Mouse (Mus musculus): ENCODE measurements around the gene Cc2d2b. TPM values are rescaled to one million over a fixed set of nuclear protein-coding genes. Genes with fewer than 3 reads are reported as not detected.

Cc2d2b gene
- polyA plus RNA-seq, 1 experiment: 0.18 TPM

DNA sequence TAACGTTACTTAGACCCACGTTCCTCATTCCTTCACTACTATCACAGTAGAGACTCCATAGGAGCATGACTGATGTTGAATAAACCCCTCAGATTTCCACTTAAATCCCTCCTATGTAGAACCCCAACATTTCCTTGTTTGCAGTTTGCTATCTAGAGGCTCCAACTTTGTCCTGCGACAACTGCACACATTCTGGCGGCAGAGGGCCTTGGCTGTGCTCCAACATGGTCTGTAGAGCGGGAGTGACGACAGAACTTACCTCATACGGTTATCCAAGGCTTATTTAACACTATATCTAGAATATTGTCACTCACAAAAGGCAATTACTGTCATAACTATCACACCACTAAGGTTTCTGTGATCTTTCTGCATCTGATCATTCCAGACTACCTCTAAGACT, 78.2 kb downstream of the Cc2d2b start:
- peaks cover 3% of the 10 kb centered on the region for H3K36me3 ChIP-seq (replicated peaks; ENCODE audit: low read length)
- no peak overlapping the region for H3K4me3 ChIP-seq (replicated peaks)
- H3K9me3 ChIP-seq: no peaks in the 10 kb centered on the region
- no peaks in the 10 kb centered on the region for H3K27me3 ChIP-seq (replicated peaks)
- peaks cover 78% of the 10 kb centered on the region for H3K4me1 ChIP-seq
- TF ChIP-seq FLI1 (IDR thresholded peaks at IDR 0.05; ENCODE audit: low read length) (no peak), GATA1 (IDR thresholded peaks at IDR 0.05; ENCODE audit: borderline replicate concordance, low read length) (no peak)

DNA sequence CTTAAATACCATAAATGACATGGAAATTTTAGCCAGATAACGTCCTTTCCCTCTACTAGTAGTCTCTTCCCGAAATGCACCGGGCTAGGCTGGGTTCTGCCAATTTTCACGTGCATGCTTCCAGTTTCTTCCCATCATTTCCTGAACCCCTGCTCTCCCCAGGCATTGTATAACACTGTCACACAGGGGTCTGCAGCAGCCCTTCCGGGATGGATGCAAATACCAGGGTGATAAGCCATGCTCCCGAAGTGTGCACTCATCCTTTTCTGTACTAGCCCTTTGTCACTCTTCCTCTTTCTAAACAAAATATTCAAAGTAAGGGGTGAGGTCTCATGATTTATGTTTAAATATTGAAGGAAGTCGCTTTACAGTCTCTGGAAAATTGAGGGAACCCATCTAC, 81.6 kb downstream of the Cc2d2b start:
- Histone ChIP-seq H3K36me3 (replicated peaks; ENCODE audit: low read length) (peaks cover 17% of the 10 kb centered on the region), H3K4me3 (replicated peaks) (peak overlapping the region; percentile 97), H3K9me3 (no peaks in the 10 kb centered on the region), H3K27me3 (replicated peaks) (no peaks in the 10 kb centered on the region), H3K4me1 (peaks cover 64% of the 10 kb centered on the region)
- TF ChIP-seq FLI1 (IDR thresholded peaks at IDR 0.05; ENCODE audit: low read length): no peak
- no peak for TF ChIP-seq GATA1 (IDR thresholded peaks at IDR 0.05; ENCODE audit: borderline replicate concordance, low read length)

DNA sequence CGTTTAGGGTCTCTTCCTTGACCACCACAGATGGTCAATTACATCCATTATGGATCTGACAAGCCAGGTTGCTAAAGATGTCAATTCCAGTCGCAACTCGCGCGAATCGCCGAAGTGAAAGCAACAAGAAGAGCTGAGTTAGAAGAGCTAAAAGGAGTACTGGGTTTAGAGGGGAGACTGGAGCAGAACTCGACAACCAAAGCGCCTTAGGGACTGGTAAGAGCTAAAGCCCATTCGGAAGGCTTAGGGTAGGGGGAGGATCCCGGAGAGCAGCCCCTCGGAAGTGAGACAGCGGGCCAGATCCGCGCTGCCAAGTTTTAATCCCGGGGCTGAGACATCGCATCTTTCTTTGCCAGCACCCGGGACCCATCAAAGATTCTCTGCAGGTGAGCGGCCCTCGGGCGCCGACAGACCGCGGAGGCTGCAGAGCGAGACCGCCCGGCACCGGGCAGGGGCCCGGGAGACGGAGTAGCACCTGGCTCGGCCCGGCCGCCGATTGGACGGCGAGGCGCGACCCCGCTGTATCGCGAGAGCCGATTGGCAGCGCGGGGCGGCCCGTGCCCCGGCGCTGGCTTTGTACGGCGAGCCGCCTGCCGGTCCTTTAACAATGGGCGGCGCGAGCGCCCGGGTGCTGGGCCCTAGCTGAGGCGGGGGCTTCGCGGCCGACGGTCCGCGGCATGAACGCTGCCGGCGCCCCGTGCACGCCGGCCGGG, 82.3 kb downstream of the Cc2d2b start, which contains the start of gene Ccnj:
Gene Ccnj, plus strand, starts transcription at position 577 of the 713 bp plus-strand sequence.
- Histone ChIP-seq H3K36me3 (replicated peaks; ENCODE audit: low read length) (peaks cover 23% of the 10 kb centered on the region), H3K4me1 (peaks cover 64% of the 10 kb centered on the region), H3K9me3 (no peaks in the 10 kb centered on the region), H3K4me3 (replicated peaks) (peak within 1 kb of the TSS; percentile 97), H3K27me3 (replicated peaks) (no peaks in the 10 kb centered on the region)
- TF ChIP-seq GATA1 (IDR thresholded peaks at IDR 0.05; ENCODE audit: borderline replicate concordance, low read length): no peak
- no peak for TF ChIP-seq FLI1 (IDR thresholded peaks at IDR 0.05; ENCODE audit: low read length)

GRCm38 (mm10) chr19:40831416-40832201, 83.1 kb downstream of the Cc2d2b start:
- Histone ChIP-seq H3K4me3 (replicated peaks) (peak overlapping the region; percentile 97), H3K9me3 (no peaks in the 10 kb centered on the region), H3K4me1 (peaks cover 68% of the 10 kb centered on the region), H3K27me3 (replicated peaks) (no peaks in the 10 kb centered on the region), H3K36me3 (replicated peaks; ENCODE audit: low read length) (peaks cover 30% of the 10 kb centered on the region)
- no peak for TF ChIP-seq GATA1 (IDR thresholded peaks at IDR 0.05; ENCODE audit: borderline replicate concordance, low read length)
- no peak for TF ChIP-seq FLI1 (IDR thresholded peaks at IDR 0.05; ENCODE audit: low read length)

DNA sequence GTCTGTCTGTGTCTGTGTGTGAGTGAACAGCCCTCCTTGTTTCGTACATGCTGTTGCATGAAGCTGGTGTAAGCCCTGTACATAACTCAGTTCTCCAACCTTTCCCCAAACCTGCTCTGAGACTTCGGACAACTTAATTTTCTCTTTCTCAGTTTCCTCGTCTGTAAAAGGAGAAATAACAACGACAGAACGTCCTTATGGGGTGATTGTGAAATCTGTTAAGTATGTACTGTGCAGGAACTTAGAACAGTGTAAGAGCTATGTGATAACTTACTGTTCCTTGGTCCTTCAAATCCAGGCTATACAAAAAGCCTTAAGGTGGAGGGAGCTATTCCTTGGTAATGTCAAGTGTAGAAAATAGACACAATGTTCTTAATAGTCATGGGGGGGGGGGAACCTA, 83.8 kb downstream of the Cc2d2b start:
- Histone ChIP-seq H3K27me3 (replicated peaks) (no peaks in the 10 kb centered on the region), H3K9me3 (no peaks in the 10 kb centered on the region), H3K4me3 (replicated peaks) (peak overlapping the region; percentile 97), H3K4me1 (peaks cover 68% of the 10 kb centered on the region), H3K36me3 (replicated peaks; ENCODE audit: low read length) (peaks cover 37% of the 10 kb centered on the region)
- TF ChIP-seq FLI1 (IDR thresholded peaks at IDR 0.05; ENCODE audit: low read length) (no peak), GATA1 (IDR thresholded peaks at IDR 0.05; ENCODE audit: borderline replicate concordance, low read length) (no peak)

DNA sequence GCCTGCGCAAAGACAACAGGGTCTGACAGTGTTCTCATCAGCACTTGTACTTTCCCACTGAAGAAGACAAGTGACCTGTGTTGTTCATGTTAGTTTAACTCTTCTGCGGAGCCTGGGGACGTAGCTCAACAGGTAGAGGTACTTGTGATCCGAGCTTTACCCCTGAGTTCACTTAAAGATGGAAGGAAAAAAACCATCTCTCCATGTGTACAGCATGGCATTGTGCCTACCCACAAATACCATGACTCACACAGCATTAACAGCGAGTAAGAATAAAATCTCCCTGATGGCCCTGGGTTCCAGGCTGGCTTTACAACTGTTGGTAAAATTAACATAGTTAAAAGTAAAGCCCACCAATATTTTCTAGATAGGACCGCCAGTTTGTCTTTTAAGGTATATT, 85.9 kb downstream of the Cc2d2b start:
- Histone ChIP-seq H3K4me1 (peaks cover 70% of the 10 kb centered on the region), H3K4me3 (replicated peaks) (peak overlapping the region; percentile 97), H3K27me3 (replicated peaks) (no peaks in the 10 kb centered on the region), H3K36me3 (replicated peaks; ENCODE audit: low read length) (peaks cover 56% of the 10 kb centered on the region), H3K9me3 (no peaks in the 10 kb centered on the region)
- TF ChIP-seq FLI1 (IDR thresholded peaks at IDR 0.05; ENCODE audit: low read length) (no peak), GATA1 (IDR thresholded peaks at IDR 0.05; ENCODE audit: borderline replicate concordance, low read length) (no peak)

DNA sequence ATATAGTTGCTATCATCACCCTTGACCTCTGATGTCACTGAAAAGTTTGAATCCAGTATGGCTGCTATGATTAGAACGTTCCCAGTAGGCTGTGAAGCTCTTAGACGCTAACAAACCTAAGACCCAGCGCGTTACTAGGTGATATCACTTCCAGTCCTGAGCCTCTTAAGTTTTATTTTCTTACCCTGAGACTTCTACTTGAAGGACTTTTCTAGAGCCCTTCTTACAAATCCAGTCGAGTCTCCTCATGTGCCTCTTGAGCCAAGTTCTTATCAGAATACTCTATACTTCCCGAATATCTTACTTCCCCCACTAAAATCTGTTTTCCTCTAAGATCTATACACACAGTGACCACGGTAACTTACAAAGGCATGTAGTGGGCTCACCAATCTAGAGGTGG, 89.7 kb downstream of the Cc2d2b start:
- TF ChIP-seq FLI1 (IDR thresholded peaks at IDR 0.05; ENCODE audit: low read length) (no peak), GATA1 (IDR thresholded peaks at IDR 0.05; ENCODE audit: borderline replicate concordance, low read length) (no peak)
- Histone ChIP-seq H3K9me3 (no peaks in the 10 kb centered on the region), H3K4me3 (replicated peaks) (peak overlapping the region; percentile 20)

DNA sequence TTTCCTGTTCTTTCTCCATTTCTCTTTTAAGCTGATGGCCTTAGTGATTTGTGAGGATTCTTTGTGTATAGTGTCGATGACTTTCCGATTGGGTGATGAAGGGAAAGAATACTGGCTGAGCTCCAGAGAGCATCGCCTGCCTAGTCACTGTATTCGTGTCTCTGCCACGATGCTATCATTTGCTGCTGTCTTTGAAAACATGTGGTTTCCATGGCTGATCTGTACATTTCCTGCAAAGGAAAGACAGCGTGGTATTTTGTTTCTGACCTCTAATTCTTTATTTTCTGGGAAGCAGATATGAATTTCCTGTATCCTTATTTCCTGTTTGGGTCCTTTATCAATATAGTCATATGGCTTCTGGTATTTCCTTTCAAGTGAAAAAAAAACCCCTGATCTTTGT, 91.8 kb downstream of the Cc2d2b start:
- no peak for TF ChIP-seq FLI1 (IDR thresholded peaks at IDR 0.05; ENCODE audit: low read length)
- no peak for TF ChIP-seq GATA1 (IDR thresholded peaks at IDR 0.05; ENCODE audit: borderline replicate concordance, low read length)
- peaks cover 92% of the 10 kb centered on the region for H3K36me3 ChIP-seq (replicated peaks; ENCODE audit: low read length)
- no peaks in the 10 kb centered on the region for H3K9me3 ChIP-seq
- peaks cover 94% of the 10 kb centered on the region for H3K4me1 ChIP-seq
- H3K27me3 ChIP-seq (replicated peaks): no peaks in the 10 kb centered on the region
- peak overlapping the region; percentile 68 for H3K4me3 ChIP-seq (replicated peaks)

More for the DNA sequence above, 89.7 kb downstream of the Cc2d2b start:
- Histone ChIP-seq H3K36me3 (replicated peaks; ENCODE audit: low read length) (peaks cover 89% of the 10 kb centered on the region), H3K4me1 (peaks cover 95% of the 10 kb centered on the region), H3K27me3 (replicated peaks) (no peaks in the 10 kb centered on the region)

DNA sequence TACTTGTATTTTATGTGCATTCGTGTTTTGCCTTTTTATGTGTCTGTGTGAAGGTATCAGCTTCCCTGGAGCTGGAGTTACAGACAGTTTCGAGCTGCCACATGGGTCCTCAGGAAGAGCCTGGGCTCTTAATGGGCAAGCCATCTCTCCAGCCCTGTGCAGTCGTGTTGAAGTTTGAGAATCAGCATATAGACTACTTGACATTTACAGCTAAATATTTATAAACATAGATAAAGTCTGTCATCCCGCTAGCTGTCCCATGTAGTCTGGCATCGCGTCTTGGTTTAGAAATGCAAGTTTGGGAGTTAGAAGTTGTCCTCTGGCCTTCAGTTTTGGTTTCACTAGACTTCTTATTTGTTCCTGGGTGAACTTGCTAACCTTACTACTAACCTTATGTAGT, 92.5 kb downstream of the Cc2d2b start:
- peaks cover 93% of the 10 kb centered on the region for H3K36me3 ChIP-seq (replicated peaks; ENCODE audit: low read length)
- H3K27me3 ChIP-seq (replicated peaks): no peaks in the 10 kb centered on the region
- H3K4me1 ChIP-seq: peaks cover 94% of the 10 kb centered on the region
- no peak overlapping the region for H3K4me3 ChIP-seq (replicated peaks)
- no peak for TF ChIP-seq GATA1 (IDR thresholded peaks at IDR 0.05; ENCODE audit: borderline replicate concordance, low read length)
- no peak for TF ChIP-seq FLI1 (IDR thresholded peaks at IDR 0.05; ENCODE audit: low read length)
- H3K9me3 ChIP-seq: no peaks in the 10 kb centered on the region

DNA sequence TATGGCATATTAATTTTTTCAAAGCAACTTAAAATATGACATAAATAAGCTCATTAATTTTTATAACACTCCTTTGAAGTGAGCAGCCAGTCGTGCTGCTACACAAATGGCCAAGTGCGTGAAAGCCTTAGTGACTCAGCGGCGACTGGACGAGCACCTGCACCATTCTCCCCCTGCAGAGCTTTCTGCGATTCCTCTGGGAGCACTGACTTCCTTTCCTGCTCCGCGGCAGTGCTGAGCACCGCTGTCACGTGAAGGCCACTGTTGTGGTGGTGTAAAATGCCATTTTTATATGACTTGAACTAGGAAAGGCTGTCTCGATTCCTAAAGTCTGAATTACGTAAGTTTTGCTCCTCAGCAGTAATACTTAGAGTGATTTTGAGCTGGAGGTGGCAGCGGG, 93.0 kb downstream of the Cc2d2b start:
- H3K36me3 ChIP-seq (replicated peaks; ENCODE audit: low read length): peaks cover 93% of the 10 kb centered on the region

More for the DNA sequence above, 93.0 kb downstream of the Cc2d2b start:
- no peaks in the 10 kb centered on the region for H3K27me3 ChIP-seq (replicated peaks)
- peaks cover 93% of the 10 kb centered on the region for H3K4me1 ChIP-seq
- no peak for TF ChIP-seq FLI1 (IDR thresholded peaks at IDR 0.05; ENCODE audit: low read length)
- TF ChIP-seq GATA1 (IDR thresholded peaks at IDR 0.05; ENCODE audit: borderline replicate concordance, low read length): no peak
- no peak overlapping the region for H3K4me3 ChIP-seq (replicated peaks)
- H3K9me3 ChIP-seq: no peaks in the 10 kb centered on the region

All from megakaryocyte, embryonic 14.5 days (primary cell).